ENCODE assay signal across 8 mouse cellular contexts in the genomic region with DNA sequence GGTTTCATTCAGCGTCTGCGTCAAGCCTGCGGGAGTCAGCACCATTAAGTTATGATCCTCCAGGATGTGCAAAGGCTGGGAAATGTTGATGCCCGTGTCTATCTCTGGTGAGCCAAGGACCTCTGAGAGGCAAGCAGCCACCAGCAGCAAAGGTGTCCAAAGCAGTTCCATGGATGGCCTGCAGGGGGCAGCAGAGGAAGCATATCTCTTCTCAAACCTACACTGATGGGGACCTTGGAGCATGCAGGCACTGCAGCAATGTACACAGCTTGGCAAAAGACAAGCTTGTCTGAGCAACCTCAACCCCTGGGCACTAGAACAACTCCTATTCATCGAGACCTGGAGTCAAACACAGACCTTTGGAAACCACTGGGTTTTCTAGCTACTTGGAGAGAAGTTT. TPM values are rescaled to one million over a fixed set of nuclear protein-coding genes. Genes with fewer than 3 reads are reported as not detected.
DNase-seq lines count a peak whose midpoint lies in the region; ATAC-seq and TF ChIP-seq lines count a peak whose summit lies in the region.

No protein-coding gene starts in this region.

- no peaks in the 10 kb centered on the region for H3K36me3 ChIP-seq in heart, adult 2 months (ENCODE audit: control insufficient read depth, insufficient read depth, low read length)
- H3K36me3 ChIP-seq in heart, embryonic 11.5 days (ENCODE audit: control insufficient read depth, insufficient read depth, low read length), result no peaks in the 10 kb centered on the region

- H3K4me2 ChIP-seq in heart, embryonic 11.5 days, result no peak overlapping the region

- peak; percentile 88 for TF ChIP-seq CTCF in heart, adult 2 months (IDR thresholded peaks at IDR 0.05)

- no peaks in the 10 kb centered on the region for H3K27me3 ChIP-seq in heart, adult 2 months (ENCODE audit: control insufficient read depth, insufficient read depth, low read length)
- no peaks in the 10 kb centered on the region for H3K27me3 ChIP-seq in heart, embryonic 11.5 days (ENCODE audit: control insufficient read depth, insufficient read depth, low read length)

- H3K79me2 ChIP-seq in heart, adult 2 months (replicated peaks; ENCODE audit: control insufficient read depth, insufficient read depth, low read length), result no peaks in the 10 kb centered on the region

- intact Hi-C loops in heart, adult 2 months (cut with DNase I), result loop anchor here (10.0 kb wide), 3 partner anchors 155 to 755 kb away; no protein-coding TSS in a partner anchor

- 40% methylated on average over 5 of the region's 5 CpGs for WGBS in heart, adult 2 months
- WGBS in heart, embryonic 11.5 days (ENCODE audit: insufficient replicate concordance), result 39% methylated on average over 5 of the region's 5 CpGs

- peak; percentile 40 to 69 for DNase-seq in heart, adult 2 months
- peak; percentile 86 for DNase-seq in adrenal gland, postnatal 14 days
- DNase-seq in embryo, embryonic 11 days, result peak; percentile 55
- peak; percentile 86 for DNase-seq in kidney, adult 11 months
- DNase-seq in left cerebral cortex, adult 9 months (ENCODE audit: low spot score in 2 of 2), result peak; percentile 8 to 86
- DNase-seq in mesoderm, embryonic 11.5 days (ENCODE audit: low read depth, low spot score), result peak; percentile 65
- DNase-seq in testis, postnatal 10 days (ENCODE audit: low spot score), result peak; percentile 86

- no peak for TF ChIP-seq EP300 in heart, adult 2 months (IDR thresholded peaks at IDR 0.05; ENCODE audit: insufficient read depth, low read depth, low read length)

- H3K4me1 ChIP-seq in heart, adult 2 months (ENCODE audit: control insufficient read depth, insufficient read depth, low read length), result no peaks in the 10 kb centered on the region
- no peaks in the 10 kb centered on the region for H3K4me1 ChIP-seq in heart, embryonic 11.5 days (ENCODE audit: control insufficient read depth, insufficient read depth, low read length)

- no peak overlapping the region for H3K9ac ChIP-seq in heart, adult 2 months (ENCODE audit: low read depth, low read length)
- no peak overlapping the region for H3K9ac ChIP-seq in heart, embryonic 11.5 days (ENCODE audit: low read depth, low read length)

- TF ChIP-seq POLR2A in heart, adult 2 months (IDR thresholded peaks at IDR 0.05; ENCODE audit: insufficient read depth, low read depth, low read length), result no peak

- no peaks in the 10 kb centered on the region for H3K9me3 ChIP-seq in heart, embryonic 11.5 days (replicated peaks; ENCODE audit: control insufficient read depth, low read length)

- no peak overlapping the region for H3K27ac ChIP-seq in heart, adult 2 months
- H3K27ac ChIP-seq in heart, embryonic 11.5 days (ENCODE audit: low read depth, low read length), result no peak overlapping the region

- ATAC-seq in heart, embryonic 11.5 days (replicated peaks; ENCODE audit: insufficient number of reproducible peaks, low FRiP score, low TSS enrichment), result no peak

- H3K4me3 ChIP-seq in heart, adult 2 months, result no peak overlapping the region
- H3K4me3 ChIP-seq in heart, embryonic 11.5 days (ENCODE audit: low read depth, low read length), result no peak overlapping the region

RNA-seq across cellular contexts. Expression of gene Acsm5, which starts 0.4 kb away (rescaled TPM):
- 10 to 100 TPM; 12.3 to 16.2 TPM for total RNA-seq in heart, adult 2 months (2021)
- polyA plus RNA-seq in heart, adult 2 months (2012; rRNA removed), result 3.4 and 3.6 TPM in 2 replicates
- not detected in 2 replicates for polyA plus RNA-seq in heart, embryonic 11.5 days (2014; fragmentation: Nextera tagmentation; extraction: Ambion mirVana)
- total RNA-seq in adrenal gland, postnatal 14 days (2021), result 4.6 and 11.0 TPM in 2 replicates

RNA-seq across cellular contexts. Expression of gene Pdilt, which starts 3.6 kb away (rescaled TPM):
- not detected for total RNA-seq in heart, adult 2 months (2021)
- polyA plus RNA-seq in heart, adult 2 months (2012; rRNA removed), result 0.06 TPM in 1 of 2 replicates, not detected in the other
- not detected in 2 replicates for polyA plus RNA-seq in heart, embryonic 11.5 days (2014; fragmentation: Nextera tagmentation; extraction: Ambion mirVana)
- total RNA-seq in adrenal gland, postnatal 14 days (2021), result 0.44 TPM in 1 of 2 replicates, not detected in the other

RNA-seq across cellular contexts. Expression of gene Acsm2, which starts 34.5 kb away (rescaled TPM):
- total RNA-seq in heart, adult 2 months (2021), result not detected
- not detected in 2 replicates for polyA plus RNA-seq in heart, adult 2 months (2012; rRNA removed)
- polyA plus RNA-seq in heart, embryonic 11.5 days (2014; fragmentation: Nextera tagmentation; extraction: Ambion mirVana), result not detected in 2 replicates
- total RNA-seq in adrenal gland, postnatal 14 days (2021), result not detected in 2 replicates

RNA-seq across cellular contexts. Expression of gene Umod, which starts 40.6 kb away (rescaled TPM):
- not detected for total RNA-seq in heart, adult 2 months (2021)
- 0.12 TPM in 1 of 2 replicates, not detected in the other for polyA plus RNA-seq in heart, adult 2 months (2012; rRNA removed)
- polyA plus RNA-seq in heart, embryonic 11.5 days (2014; fragmentation: Nextera tagmentation; extraction: Ambion mirVana), result not detected in 2 replicates
- total RNA-seq in adrenal gland, postnatal 14 days (2021), result not detected in 2 replicates
